Mouse (Mus musculus): Measurements from ENCODE around the gene Hist2h4. TPM values are rescaled to one million over a fixed set of nuclear protein-coding genes. Genes with fewer than 3 reads are reported as not detected.

Gene Hist2h4
- polyA plus RNA-seq, 1 experiment from 2014 or later, result 10.8 TPM

DNA sequence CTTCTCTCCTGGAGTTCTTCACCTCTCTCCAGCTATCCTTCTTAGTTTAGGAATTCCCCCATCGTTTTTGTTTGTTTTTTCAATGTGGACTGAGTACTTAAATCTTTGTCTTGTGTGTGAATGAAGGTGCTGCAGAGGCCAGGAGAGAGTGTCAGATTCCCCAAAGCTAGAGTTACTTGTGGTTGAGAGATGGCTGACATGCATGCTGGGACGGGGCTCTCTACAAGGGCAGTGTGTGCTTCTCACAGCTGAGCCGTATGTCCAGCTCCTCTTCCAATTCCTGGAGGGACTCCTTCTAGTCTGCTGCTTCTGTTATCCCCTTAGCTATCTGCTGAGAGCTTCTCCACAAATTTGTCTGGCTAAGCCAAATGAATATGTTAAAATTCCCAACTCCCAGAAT lies 27.3 kb downstream of the Hist2h4 start:
- H3K9ac ChIP-seq (ENCODE audit: low read depth, low read length), result no peak overlapping the region
- no peak overlapping the region for H3K4me3 ChIP-seq (ENCODE audit: low read length)
- H3K9me3 ChIP-seq (ENCODE audit: control insufficient read depth, low read length), result no peaks in the 10 kb centered on the region
- WGBS, result 37% methylated on average over 3 of the region's 3 CpGs
- H3K36me3 ChIP-seq (ENCODE audit: control insufficient read depth, insufficient read depth, low read length), result no peaks in the 10 kb centered on the region
- peaks cover 12% of the 10 kb centered on the region; the same call in 1 of the 2 replicates for H3K4me1 ChIP-seq (ENCODE audit: control insufficient read depth, insufficient read depth, low read length)
- no peak overlapping the region for H3K27ac ChIP-seq (ENCODE audit: low read depth, low read length)
- H3K4me2 ChIP-seq (replicated peaks; ENCODE audit: low read depth, low read length), result no peak overlapping the region; the same call in 1 of the 2 replicates
- H3K27me3 ChIP-seq (ENCODE audit: control insufficient read depth, insufficient read depth, low read length), result no peaks in the 10 kb centered on the region
- no peak for ATAC-seq (ENCODE audit: low FRiP score, low TSS enrichment)

- ATAC-seq (ENCODE audit: low FRiP score, low TSS enrichment), result no peak
- no peaks in the 10 kb centered on the region for H3K27me3 ChIP-seq (ENCODE audit: control insufficient read depth, insufficient read depth, low read length)
- no peak overlapping the region for H3K4me2 ChIP-seq (replicated peaks; ENCODE audit: low read depth, low read length)
- peaks cover 10% of the 10 kb centered on the region; the same call in 1 of the 2 replicates for H3K4me1 ChIP-seq (ENCODE audit: control insufficient read depth, insufficient read depth, low read length)
- H3K4me3 ChIP-seq (ENCODE audit: low read length), result no peak overlapping the region
- WGBS, result 90% methylated on average over 2 of the region's 2 CpGs
- H3K9me3 ChIP-seq (ENCODE audit: control insufficient read depth, low read length), result no peaks in the 10 kb centered on the region
- no peaks in the 10 kb centered on the region for H3K36me3 ChIP-seq (ENCODE audit: control insufficient read depth, insufficient read depth, low read length)
- H3K27ac ChIP-seq (ENCODE audit: low read depth, low read length), result no peak overlapping the region
- no peak overlapping the region for H3K9ac ChIP-seq (ENCODE audit: low read depth, low read length)
Observed at GRCm38 (mm10) chr3:96234914-96235313, 28.2 kb downstream of the Hist2h4 start.

- 68% methylated on average over 2 of the region's 2 CpGs for WGBS
- Histone ChIP-seq H3K9me3 (ENCODE audit: control insufficient read depth, low read length) (no peaks in the 10 kb centered on the region), H3K9ac (ENCODE audit: low read depth, low read length) (no peak overlapping the region), H3K4me3 (ENCODE audit: low read length) (no peak overlapping the region), H3K27ac (ENCODE audit: low read depth, low read length) (no peak overlapping the region), H3K4me1 (ENCODE audit: control insufficient read depth, insufficient read depth, low read length) (peaks cover 4% of the 10 kb centered on the region; the same call in 1 of the 2 replicates), H3K27me3 (ENCODE audit: control insufficient read depth, insufficient read depth, low read length) (no peaks in the 10 kb centered on the region), H3K4me2 (replicated peaks; ENCODE audit: low read depth, low read length) (no peak overlapping the region), H3K36me3 (ENCODE audit: control insufficient read depth, insufficient read depth, low read length) (no peaks in the 10 kb centered on the region)
- no peak for ATAC-seq (ENCODE audit: low FRiP score, low TSS enrichment)
Observed at GRCm38 (mm10) chr3:96231758-96232120, 31.4 kb downstream of the Hist2h4 start.

- WGBS, result 77% methylated on average over 4 of the region's 4 CpGs
- Histone ChIP-seq H3K9me3 (ENCODE audit: control insufficient read depth, low read length) (no peaks in the 10 kb centered on the region), H3K27ac (ENCODE audit: low read depth, low read length) (no peak overlapping the region), H3K4me2 (replicated peaks; ENCODE audit: low read depth, low read length) (no peak overlapping the region), H3K27me3 (ENCODE audit: control insufficient read depth, insufficient read depth, low read length) (no peaks in the 10 kb centered on the region), H3K4me3 (ENCODE audit: low read length) (no peak overlapping the region), H3K4me1 (ENCODE audit: control insufficient read depth, insufficient read depth, low read length) (no peaks in the 10 kb centered on the region; the same call in 1 of the 2 replicates), H3K36me3 (ENCODE audit: control insufficient read depth, insufficient read depth, low read length) (no peaks in the 10 kb centered on the region), H3K9ac (ENCODE audit: low read depth, low read length) (no peak overlapping the region)
- ATAC-seq (ENCODE audit: low FRiP score, low TSS enrichment), result no peak
Observed at GRCm38 (mm10) chr3:96230910-96231757, 32.0 kb downstream of the Hist2h4 start.

- Histone ChIP-seq H3K27ac (ENCODE audit: low read depth, low read length) (no peak overlapping the region), H3K4me3 (ENCODE audit: low read length) (no peak overlapping the region), H3K9ac (ENCODE audit: low read depth, low read length) (no peak overlapping the region), H3K36me3 (ENCODE audit: control insufficient read depth, insufficient read depth, low read length) (no peaks in the 10 kb centered on the region), H3K9me3 (ENCODE audit: control insufficient read depth, low read length) (no peaks in the 10 kb centered on the region), H3K4me2 (replicated peaks; ENCODE audit: low read depth, low read length) (no peak overlapping the region), H3K27me3 (ENCODE audit: control insufficient read depth, insufficient read depth, low read length) (no peaks in the 10 kb centered on the region), H3K4me1 (ENCODE audit: control insufficient read depth, insufficient read depth, low read length) (peaks cover 3% of the 10 kb centered on the region)
- no peak for ATAC-seq (ENCODE audit: low FRiP score, low TSS enrichment)
- WGBS, result 74% methylated on average over 2 of the region's 2 CpGs
Observed at GRCm38 (mm10) chr3:96230404-96230803, 32.7 kb downstream of the Hist2h4 start.

- Histone ChIP-seq H3K27me3 (ENCODE audit: control insufficient read depth, insufficient read depth, low read length) (no peaks in the 10 kb centered on the region), H3K4me1 (ENCODE audit: control insufficient read depth, insufficient read depth, low read length) (peaks cover 15% of the 10 kb centered on the region), H3K4me3 (ENCODE audit: low read length) (no peak overlapping the region)
Observed at GRCm38 (mm10) chr3:96228828-96229227, 34.3 kb downstream of the Hist2h4 start.

DNA sequence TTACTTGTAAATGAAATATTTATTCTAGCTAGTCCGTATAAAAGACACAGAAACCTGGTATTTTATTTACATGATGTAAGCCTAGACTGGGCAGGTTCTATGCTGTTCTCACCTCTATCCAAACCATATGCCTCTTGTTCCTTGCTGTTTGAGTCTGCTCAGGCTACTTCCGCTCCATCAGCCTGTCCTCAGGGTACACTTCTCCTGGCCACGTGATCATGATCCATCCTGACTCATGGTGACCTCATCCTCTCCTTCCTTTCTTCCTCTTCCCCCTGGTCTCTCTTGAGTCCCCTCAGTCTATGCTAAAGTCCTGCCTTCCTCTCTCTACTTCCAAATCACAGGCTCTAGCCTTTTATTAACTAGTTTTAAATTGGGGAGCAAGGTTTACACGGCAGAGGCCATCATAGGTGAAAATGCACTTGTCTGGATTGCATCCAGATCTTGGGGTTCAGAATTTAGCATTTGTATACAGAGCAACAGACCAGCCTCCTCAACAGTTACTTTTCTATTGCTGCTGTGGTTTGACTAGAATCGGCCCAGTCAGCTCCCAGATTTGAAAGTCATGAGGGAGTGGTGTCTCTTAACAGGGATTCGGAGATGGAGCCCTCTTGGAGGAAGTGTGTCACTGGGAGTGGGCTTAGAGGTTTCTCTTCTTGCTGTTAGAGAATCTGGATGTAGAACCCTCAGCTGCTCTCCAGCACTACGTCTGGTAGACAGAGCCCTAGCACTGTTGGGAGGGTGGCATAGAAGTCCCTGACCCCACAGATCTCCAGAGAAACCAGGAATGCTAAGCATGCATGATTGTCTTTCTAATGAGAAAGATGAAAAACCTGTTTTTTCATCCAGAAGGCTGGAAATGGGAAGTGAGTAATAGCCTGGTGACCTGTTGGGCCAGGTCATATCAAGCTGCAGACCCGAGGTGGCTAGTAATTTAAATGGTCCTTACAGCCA lies 36.1 kb downstream of the Hist2h4 start:
- Histone ChIP-seq H3K4me1 (ENCODE audit: control insufficient read depth, insufficient read depth, low read length) (peaks cover 28% of the 10 kb centered on the region), H3K9ac (ENCODE audit: low read depth, low read length) (no peak overlapping the region), H3K9me3 (ENCODE audit: control insufficient read depth, low read length) (no peaks in the 10 kb centered on the region), H3K27me3 (ENCODE audit: control insufficient read depth, insufficient read depth, low read length) (no peaks in the 10 kb centered on the region), H3K36me3 (ENCODE audit: control insufficient read depth, insufficient read depth, low read length) (no peaks in the 10 kb centered on the region), H3K4me3 (ENCODE audit: low read length) (no peak overlapping the region), H3K27ac (ENCODE audit: low read depth, low read length) (no peak overlapping the region), H3K4me2 (replicated peaks; ENCODE audit: low read depth, low read length) (no peak overlapping the region)
- no peak for ATAC-seq (ENCODE audit: low FRiP score, low TSS enrichment)
- 63% methylated on average over 8 of the region's 8 CpGs for WGBS

More at GRCm38 (mm10) chr3:96228828-96229227, 34.3 kb downstream of the Hist2h4 start:
- no peak for ATAC-seq (ENCODE audit: low FRiP score, low TSS enrichment)
- no peak overlapping the region for H3K9ac ChIP-seq (ENCODE audit: low read depth, low read length)
- H3K9me3 ChIP-seq (ENCODE audit: control insufficient read depth, low read length), result no peaks in the 10 kb centered on the region
- no peak overlapping the region for H3K4me2 ChIP-seq (replicated peaks; ENCODE audit: low read depth, low read length)
- 76% methylated on average over 2 of the region's 2 CpGs for WGBS
- H3K27ac ChIP-seq (ENCODE audit: low read depth, low read length), result no peak overlapping the region
- H3K36me3 ChIP-seq (ENCODE audit: control insufficient read depth, insufficient read depth, low read length), result no peaks in the 10 kb centered on the region

DNA sequence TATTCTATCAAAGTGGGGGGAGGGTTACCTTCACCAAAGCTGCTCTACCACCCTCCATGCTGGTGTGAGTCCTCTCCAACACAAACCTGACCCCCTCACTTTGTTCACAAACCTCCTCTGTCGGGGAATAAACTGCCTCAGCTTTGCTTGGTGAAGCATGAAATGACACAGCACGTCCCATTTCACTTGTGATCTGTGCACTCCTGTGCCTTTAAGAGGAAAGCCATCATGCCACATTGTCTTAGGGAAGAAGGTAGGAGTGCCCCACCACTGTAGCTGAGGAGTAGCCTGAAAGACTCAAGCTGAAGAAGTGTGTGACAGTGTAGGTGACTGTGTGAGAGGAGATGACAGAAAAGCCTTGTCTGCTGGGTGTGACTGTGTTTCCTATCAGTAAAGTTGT lies 37.7 kb downstream of the Hist2h4 start:
- peaks cover 32% of the 10 kb centered on the region for H3K4me1 ChIP-seq (ENCODE audit: control insufficient read depth, insufficient read depth, low read length)
- WGBS, result 11% methylated on average over 2 of the region's 2 CpGs
- no peak overlapping the region for H3K9ac ChIP-seq (ENCODE audit: low read depth, low read length)
- no peak overlapping the region for H3K4me3 ChIP-seq (ENCODE audit: low read length)
- no peaks in the 10 kb centered on the region for H3K27me3 ChIP-seq (ENCODE audit: control insufficient read depth, insufficient read depth, low read length)
- ATAC-seq (ENCODE audit: low FRiP score, low TSS enrichment), result no peak
- H3K9me3 ChIP-seq (ENCODE audit: control insufficient read depth, low read length), result no peaks in the 10 kb centered on the region
- H3K4me2 ChIP-seq (replicated peaks; ENCODE audit: low read depth, low read length), result no peak overlapping the region
- no peaks in the 10 kb centered on the region for H3K36me3 ChIP-seq (ENCODE audit: control insufficient read depth, insufficient read depth, low read length)
- no peak overlapping the region for H3K27ac ChIP-seq (ENCODE audit: low read depth, low read length)
